Mouse (Mus musculus) myocyte (in vitro differentiated cells): Measurements from ENCODE around the gene Gm17359.

Experiments
- MAX ChIP-seq: IDR thresholded peaks from one replicate; pipeline ENCODE4 v1.6.1; 2011; ENCODE audit warnings: low read depth, mild to moderate bottlenecking, control low read depth
- MYOD1 ChIP-seq, 3 experiments: IDR thresholded peaks; one replicate each; pipeline ENCODE4 v1.6.1; 2011; ENCODE audit warnings: control low read depth in 2 of 3, low read depth in 2 of 3, mild to moderate bottlenecking in 2 of 3, moderate library complexity in 1 of 3; ENCODE audit not compliant: insufficient read length in 2 of 3, control insufficient read depth in 1 of 3
- MYOG ChIP-seq, 3 experiments: IDR thresholded peaks; one replicate each; pipeline ENCODE4 v1.6.1; 2011; ENCODE audit warnings: control low read depth in 2 of 3, low read depth in 2 of 3, mild to moderate bottlenecking in 2 of 3; ENCODE audit not compliant: insufficient read length in 2 of 3, control insufficient read depth in 1 of 3, insufficient read depth in 1 of 3
- POLR2A ChIP-seq: IDR thresholded peaks from one replicate; pipeline ENCODE4 v1.6.1; 2011; ENCODE audit warnings: low read depth, mild to moderate bottlenecking, control low read depth, moderate library complexity; ENCODE audit not compliant: insufficient read length
- POLR2AphosphoS2 ChIP-seq: IDR thresholded peaks from one replicate; pipeline ENCODE4 v1.6.1; 2011; ENCODE audit warnings: low read depth, control low read depth; ENCODE audit not compliant: insufficient read length

- no peak for TF ChIP-seq POLR2A
- no peak for TF ChIP-seq MYOD1 (IDR thresholded peaks at IDR 0.05; ENCODE audit: control insufficient read depth in 1 of 3, insufficient read length in 2 of 3, low read depth in 2 of 3)
- TF ChIP-seq POLR2AphosphoS2 = no peak
- no peak for TF ChIP-seq MAX
- TF ChIP-seq MYOG (IDR thresholded peaks at IDR 0.05; ENCODE audit: control insufficient read depth in 1 of 3, insufficient read depth in 1 of 3, insufficient read length in 2 of 3, low read depth in 2 of 3) = no peak
These were observed 39.2 kb upstream of the Gm17359 start for GRCm38 (mm10) chr3:79297281-79297680.
